Mouse (Mus musculus): Measurements from ENCODE around the gene Zfp574. TPM values are rescaled to one million over a fixed set of nuclear protein-coding genes. Genes with fewer than 3 reads are reported as not detected.

The Zfp574 gene
- polyA plus RNA-seq, 1 experiment from 2014 or later, result 29.3 TPM

DNA sequence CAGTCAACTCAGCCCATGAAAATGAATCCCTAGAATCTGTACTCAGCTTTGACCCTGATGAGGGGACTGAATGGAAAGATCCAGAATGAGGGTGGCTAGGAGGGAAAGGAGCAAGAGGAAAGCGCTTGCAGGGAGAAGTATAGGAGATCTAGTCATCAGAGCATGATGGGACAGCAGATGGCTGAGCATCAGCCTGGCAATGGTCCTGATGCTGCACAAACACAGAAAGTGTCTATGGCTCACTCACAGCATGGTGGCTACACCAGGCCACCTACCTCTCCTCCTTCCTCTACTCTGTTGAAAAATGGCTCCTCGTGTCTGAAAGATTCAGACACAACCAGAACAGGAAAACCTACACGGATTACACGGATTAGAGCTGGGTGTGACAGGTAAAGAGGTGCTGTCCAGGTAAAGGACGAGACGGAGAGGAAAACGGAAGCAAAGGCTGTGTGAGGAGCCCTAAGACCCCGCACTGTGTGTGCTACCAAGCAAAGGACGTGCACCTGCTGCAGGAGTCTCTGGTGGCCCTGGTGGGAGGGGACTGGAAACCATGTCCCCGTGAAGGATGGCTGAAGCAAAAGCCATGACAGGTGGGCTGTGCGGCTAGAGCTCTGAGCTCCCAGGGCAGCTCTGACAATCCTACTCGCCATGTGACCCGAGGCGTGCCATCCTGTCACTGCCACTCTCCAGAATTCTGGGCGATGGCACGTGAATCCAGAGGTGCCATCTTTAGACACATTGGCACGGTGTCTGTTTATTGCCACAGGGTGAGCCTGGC, 40.0 kb downstream of the Zfp574 start:
- Histone ChIP-seq H3K27me3 (ENCODE audit: control insufficient read depth, insufficient read depth, low read length) (no peaks in the 10 kb centered on the region), H3K4me2 (ENCODE audit: low read depth) (no peak overlapping the region), H3K4me3 (ENCODE audit: low read depth, low read length) (no peak overlapping the region), H3K36me3 (ENCODE audit: control insufficient read depth, insufficient read depth, low read length) (0 out of 2 replicates have a peak, but pooled peaks cover 2% of the 10 kb centered on the region), H3K4me1 (ENCODE audit: control insufficient read depth, insufficient read depth, low read length) (no peaks in the 10 kb centered on the region), H3K9ac (ENCODE audit: low read length) (no peak overlapping the region), H3K27ac (ENCODE audit: low read depth, low read length) (no peak overlapping the region), H3K9me3 (ENCODE audit: control insufficient read depth, low read length) (no peaks in the 10 kb centered on the region; the same call in 1 of the 2 replicates)
- DNase-seq (ENCODE audit: low spot score) (no peak), ATAC-seq (ENCODE audit: insufficient read depth, low FRiP score, low TSS enrichment) (no peak)
- WGBS, result 88% methylated on average over 17 of the region's 17 CpGs

DNA sequence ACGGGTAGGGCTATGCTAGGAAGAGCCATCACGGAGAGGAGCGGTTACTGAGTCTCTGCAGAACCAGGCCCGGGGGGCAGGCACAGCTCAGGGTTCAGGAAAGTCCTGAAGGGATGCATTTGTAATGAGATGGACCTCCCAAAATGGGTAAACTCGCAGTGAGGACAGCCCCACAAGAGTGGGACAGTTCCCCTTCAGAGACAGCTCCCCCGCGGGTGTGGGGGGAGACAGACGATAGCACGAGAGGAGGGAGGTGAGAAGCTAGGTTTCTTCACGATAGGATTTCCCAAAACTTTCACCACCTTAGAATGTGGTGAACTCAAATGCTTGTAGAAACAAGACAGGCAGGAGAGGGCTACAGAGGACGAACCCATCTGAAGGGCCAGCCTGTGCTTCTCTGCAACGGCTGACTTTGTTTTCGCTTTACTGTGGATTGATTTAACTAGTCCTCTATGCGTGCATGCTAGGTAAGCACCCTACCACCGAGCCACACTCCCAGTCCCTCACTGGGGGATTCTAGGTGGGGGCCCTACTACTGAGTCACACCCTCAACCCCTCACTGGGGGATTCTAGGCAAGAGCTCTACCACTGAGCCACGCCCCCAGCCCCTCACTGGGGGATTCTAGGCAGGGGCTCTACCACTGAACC, 40.7 kb downstream of the Zfp574 start:
- H3K4me1 ChIP-seq (ENCODE audit: control insufficient read depth, insufficient read depth, low read length), result no peaks in the 10 kb centered on the region
- H3K9me3 ChIP-seq (ENCODE audit: control insufficient read depth, low read length), result no peaks in the 10 kb centered on the region; the same call in 1 of the 2 replicates
- H3K27me3 ChIP-seq (ENCODE audit: control insufficient read depth, insufficient read depth, low read length), result no peaks in the 10 kb centered on the region
- 83% methylated on average over 16 of the region's 16 CpGs for WGBS
- H3K4me2 ChIP-seq (ENCODE audit: low read depth), result no peak overlapping the region
- H3K9ac ChIP-seq (ENCODE audit: low read length), result no peak overlapping the region
- ATAC-seq (ENCODE audit: insufficient read depth, low FRiP score, low TSS enrichment) (no peak), DNase-seq (ENCODE audit: low spot score) (no peak)
- no peak overlapping the region for H3K4me3 ChIP-seq (ENCODE audit: low read depth, low read length)
- H3K36me3 ChIP-seq (ENCODE audit: control insufficient read depth, insufficient read depth, low read length), result 0 out of 2 replicates have a peak, but pooled peaks cover 2% of the 10 kb centered on the region
- H3K27ac ChIP-seq (ENCODE audit: low read depth, low read length), result no peak overlapping the region

- DNase-seq (ENCODE audit: low spot score) (no peak), ATAC-seq (ENCODE audit: insufficient read depth, low FRiP score, low TSS enrichment) (no peak)
- WGBS, result 61% methylated on average over 15 of the region's 25 CpGs
- Histone ChIP-seq H3K4me2 (ENCODE audit: low read depth) (no peak overlapping the region), H3K4me3 (ENCODE audit: low read depth, low read length) (no peak overlapping the region), H3K27ac (ENCODE audit: low read depth, low read length) (no peak overlapping the region), H3K4me1 (ENCODE audit: control insufficient read depth, insufficient read depth, low read length) (no peaks in the 10 kb centered on the region), H3K9me3 (ENCODE audit: control insufficient read depth, low read length) (no peaks in the 10 kb centered on the region), H3K27me3 (ENCODE audit: control insufficient read depth, insufficient read depth, low read length) (no peaks in the 10 kb centered on the region), H3K9ac (ENCODE audit: low read length) (no peak overlapping the region; the same call in 1 of the 2 replicates), H3K36me3 (ENCODE audit: control insufficient read depth, insufficient read depth, low read length) (0 out of 2 replicates have a peak, but pooled peaks cover 2% of the 10 kb centered on the region)
These were observed 47.9 kb downstream of the Zfp574 start for GRCm38 (mm10) chr7:25120061-25120834.

- ATAC-seq (ENCODE audit: insufficient read depth, low FRiP score, low TSS enrichment), result no peak
- H3K27me3 ChIP-seq (ENCODE audit: control insufficient read depth, insufficient read depth, low read length), result no peaks in the 10 kb centered on the region
- WGBS, result 63% methylated on average over 13 of the region's 13 CpGs
- no peaks in the 10 kb centered on the region for H3K9me3 ChIP-seq (ENCODE audit: control insufficient read depth, low read length)
- H3K4me2 ChIP-seq (ENCODE audit: low read depth), result no peak overlapping the region
- DNase-seq (ENCODE audit: low spot score), result no peak
- H3K9ac ChIP-seq (ENCODE audit: low read length), result no peak overlapping the region
- H3K4me3 ChIP-seq (ENCODE audit: low read depth, low read length), result no peak overlapping the region
- no peaks in the 10 kb centered on the region for H3K36me3 ChIP-seq (ENCODE audit: control insufficient read depth, insufficient read depth, low read length)
- no peaks in the 10 kb centered on the region for H3K4me1 ChIP-seq (ENCODE audit: control insufficient read depth, insufficient read depth, low read length)
- H3K27ac ChIP-seq (ENCODE audit: low read depth, low read length), result no peak overlapping the region
These were observed 48.9 kb downstream of the Zfp574 start for GRCm38 (mm10) chr7:25121240-25121786.

DNA sequence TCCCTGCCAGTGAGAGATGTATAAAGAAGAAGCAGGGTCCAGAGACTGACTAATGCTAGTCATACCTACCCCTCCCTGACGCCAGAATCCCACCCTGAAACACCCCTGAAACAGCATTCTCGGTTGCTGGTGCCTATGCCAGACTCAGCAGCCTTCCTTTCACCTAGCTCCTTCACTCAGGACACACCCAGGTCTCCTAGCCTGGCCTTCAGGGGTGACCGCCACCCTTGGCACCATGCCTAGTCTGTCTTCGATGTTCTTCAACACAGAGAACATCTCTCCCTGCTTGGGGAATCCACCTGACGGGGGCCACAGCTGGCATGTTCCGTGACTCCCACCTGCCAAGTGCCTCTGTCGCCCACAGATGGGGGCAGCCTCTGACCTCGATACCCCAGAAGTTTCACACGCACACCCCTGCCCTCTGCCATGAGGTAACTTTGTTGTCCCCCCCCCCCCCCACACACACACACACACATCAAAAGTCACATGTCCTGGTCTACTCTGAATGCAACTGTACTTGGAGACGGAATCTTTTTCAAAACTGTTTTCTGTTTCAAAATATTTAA, 53.4 kb downstream of the Zfp574 start:
- Histone ChIP-seq H3K4me1 (ENCODE audit: control insufficient read depth, insufficient read depth, low read length) (no peaks in the 10 kb centered on the region), H3K27me3 (ENCODE audit: control insufficient read depth, insufficient read depth, low read length) (no peaks in the 10 kb centered on the region), H3K9me3 (ENCODE audit: control insufficient read depth, low read length) (no peaks in the 10 kb centered on the region), H3K4me3 (ENCODE audit: low read depth, low read length) (no peak overlapping the region), H3K9ac (ENCODE audit: low read length) (no peak overlapping the region), H3K27ac (ENCODE audit: low read depth, low read length) (no peak overlapping the region), H3K36me3 (ENCODE audit: control insufficient read depth, insufficient read depth, low read length) (no peaks in the 10 kb centered on the region), H3K4me2 (ENCODE audit: low read depth) (no peak overlapping the region)
- 85% methylated on average over 10 of the region's 10 CpGs for WGBS
- ATAC-seq (ENCODE audit: insufficient read depth, low FRiP score, low TSS enrichment) (no peak), DNase-seq (ENCODE audit: low spot score) (no peak)

DNA sequence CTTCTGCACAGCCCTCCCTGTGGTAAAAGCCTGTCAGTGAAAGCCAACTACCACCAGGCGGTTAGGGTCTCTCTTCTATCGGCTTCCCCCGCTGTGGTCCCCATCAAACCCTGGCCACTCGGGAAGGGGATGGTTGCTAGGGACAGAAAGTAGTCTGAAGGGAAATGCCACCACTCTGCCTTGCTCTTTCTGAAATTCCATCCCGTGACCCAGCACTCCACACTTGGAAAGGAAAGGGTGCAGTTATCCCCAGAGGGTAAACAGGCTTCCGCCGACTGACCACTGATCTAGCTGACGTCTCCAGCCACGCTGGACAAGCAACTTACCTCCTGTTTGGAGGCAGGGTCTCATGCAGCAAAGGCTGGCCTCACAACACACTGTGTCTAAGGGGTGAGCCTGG, 55.6 kb downstream of the Zfp574 start:
- Histone ChIP-seq H3K4me3 (ENCODE audit: low read depth, low read length) (no peak overlapping the region), H3K4me2 (ENCODE audit: low read depth) (no peak overlapping the region), H3K9ac (ENCODE audit: low read length) (no peak overlapping the region), H3K9me3 (ENCODE audit: control insufficient read depth, low read length) (no peaks in the 10 kb centered on the region), H3K4me1 (ENCODE audit: control insufficient read depth, insufficient read depth, low read length) (peaks cover 3% of the 10 kb centered on the region; the same call in 1 of the 2 replicates), H3K27me3 (ENCODE audit: control insufficient read depth, insufficient read depth, low read length) (peaks cover 11% of the 10 kb centered on the region; the same call in 1 of the 2 replicates), H3K27ac (ENCODE audit: low read depth, low read length) (no peak overlapping the region), H3K36me3 (ENCODE audit: control insufficient read depth, insufficient read depth, low read length) (no peaks in the 10 kb centered on the region)
- ATAC-seq (ENCODE audit: insufficient read depth, low FRiP score, low TSS enrichment) (no peak), DNase-seq (ENCODE audit: low spot score) (no peak)
- 76% methylated on average over 9 of the region's 9 CpGs for WGBS

DNA sequence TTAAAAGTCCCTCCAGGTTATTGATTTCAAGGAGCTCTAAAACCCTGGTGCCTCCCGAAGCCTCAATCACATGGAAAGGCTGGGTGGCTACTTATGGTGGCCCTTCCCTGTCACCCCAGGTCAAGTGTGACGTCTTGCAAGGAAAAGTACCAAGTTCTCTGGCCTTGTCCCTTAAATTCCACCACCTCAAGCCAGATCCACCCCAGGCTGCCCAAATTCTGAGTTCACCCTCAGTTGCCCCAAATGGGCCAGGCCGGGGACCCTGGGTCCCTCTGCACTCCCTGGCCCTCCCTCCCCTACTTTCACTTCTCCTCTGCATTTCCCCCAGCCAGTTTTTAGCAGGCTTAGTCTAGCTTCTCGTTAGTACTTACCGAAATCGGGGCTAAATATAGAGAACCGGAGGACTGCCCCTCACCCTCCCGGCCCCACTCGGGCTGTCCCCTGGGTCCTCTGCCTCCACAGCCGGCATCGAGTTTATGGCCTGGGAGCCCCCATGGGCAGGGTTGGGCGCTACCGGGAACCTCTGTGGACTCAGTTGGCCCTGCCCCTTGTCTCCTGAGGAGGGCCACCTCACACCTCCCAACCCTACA, 57.1 kb downstream of the Zfp574 start:
- WGBS, result 70% methylated on average over 13 of the region's 13 CpGs
- Histone ChIP-seq H3K9ac (ENCODE audit: low read length) (no peak overlapping the region), H3K27ac (ENCODE audit: low read depth, low read length) (no peak overlapping the region), H3K27me3 (ENCODE audit: control insufficient read depth, insufficient read depth, low read length) (peaks cover 16% of the 10 kb centered on the region), H3K36me3 (ENCODE audit: control insufficient read depth, insufficient read depth, low read length) (no peaks in the 10 kb centered on the region), H3K4me2 (ENCODE audit: low read depth) (no peak overlapping the region), H3K4me3 (ENCODE audit: low read depth, low read length) (no peak overlapping the region), H3K9me3 (ENCODE audit: control insufficient read depth, low read length) (no peaks in the 10 kb centered on the region), H3K4me1 (ENCODE audit: control insufficient read depth, insufficient read depth, low read length) (peaks cover 4% of the 10 kb centered on the region)
- DNase-seq (ENCODE audit: low spot score), result no peak
- ATAC-seq (ENCODE audit: insufficient read depth, low FRiP score, low TSS enrichment), result no peak

- H3K4me1 ChIP-seq (ENCODE audit: control insufficient read depth, insufficient read depth, low read length), result peaks cover 8% of the 10 kb centered on the region
- WGBS, result 83% methylated on average over 11 of the region's 11 CpGs
- H3K36me3 ChIP-seq (ENCODE audit: control insufficient read depth, insufficient read depth, low read length), result no peaks in the 10 kb centered on the region; the same call in 1 of the 2 replicates
- no peaks in the 10 kb centered on the region for H3K9me3 ChIP-seq (ENCODE audit: control insufficient read depth, low read length)
- no peak for ATAC-seq (ENCODE audit: insufficient read depth, low FRiP score, low TSS enrichment)
- no peak for DNase-seq (ENCODE audit: low spot score)
- H3K4me2 ChIP-seq (ENCODE audit: low read depth), result no peak overlapping the region
- H3K27ac ChIP-seq (ENCODE audit: low read depth, low read length), result no peak overlapping the region
- H3K27me3 ChIP-seq (ENCODE audit: control insufficient read depth, insufficient read depth, low read length), result peaks cover 19% of the 10 kb centered on the region
- H3K9ac ChIP-seq (ENCODE audit: low read length), result no peak overlapping the region
- no peak overlapping the region for H3K4me3 ChIP-seq (ENCODE audit: low read depth, low read length)
These were observed 58.2 kb downstream of the Zfp574 start for GRCm38 (mm10) chr7:25130565-25130964.

Data from neural tube, embryonic 11.5 days (tissue).